Mouse (Mus musculus): ENCODE data around the gene Crb1.
"Not testable (repeated sequence)": the region's sequence is repeated elsewhere in the genome, so short reads cannot be mapped to it uniquely, and the experiment has no call there.

Crb1 gene

DNA sequence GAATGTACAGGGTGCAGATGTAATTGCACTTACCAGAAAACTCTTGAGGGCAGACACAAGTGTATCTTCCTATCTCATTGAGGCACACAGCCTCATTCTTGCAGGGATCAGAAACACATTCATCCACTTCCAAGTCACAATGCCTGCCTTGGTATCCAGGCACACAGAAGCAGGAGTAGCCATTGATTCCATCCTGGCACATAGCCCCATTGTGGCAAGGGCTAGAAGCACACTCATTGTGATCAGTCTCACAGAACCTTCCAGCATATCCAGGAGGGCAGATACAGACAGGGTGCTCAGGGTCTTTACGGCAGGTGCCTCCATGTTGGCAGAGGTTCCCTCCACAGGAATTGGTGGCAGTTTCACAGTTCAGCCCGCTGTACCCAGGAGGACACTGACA lies 39.9 kb downstream of the Crb1 start:
- no peak for DNase-seq (ENCODE audit: low read depth, low spot score)

DNA sequence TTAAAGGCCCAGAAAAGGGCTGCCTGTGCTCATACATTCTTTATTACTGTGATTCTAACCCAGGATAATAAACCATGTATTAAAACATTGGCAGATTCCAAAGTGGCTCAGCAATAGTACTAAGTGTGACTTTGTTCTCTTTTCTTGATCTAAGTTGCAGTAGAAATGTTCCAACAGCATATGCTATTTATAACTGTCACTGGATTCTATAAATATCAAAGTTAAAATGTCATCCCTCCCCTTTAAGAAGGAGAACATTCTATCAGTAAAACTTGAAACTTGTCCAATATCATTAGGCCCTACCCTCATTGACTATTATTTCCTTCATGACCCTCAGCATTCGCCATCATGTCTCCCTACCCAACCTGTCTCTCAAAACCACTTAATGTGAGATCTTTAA lies 48.1 kb downstream of the Crb1 start:
- no peak for DNase-seq (ENCODE audit: low read depth, low spot score)

DNA sequence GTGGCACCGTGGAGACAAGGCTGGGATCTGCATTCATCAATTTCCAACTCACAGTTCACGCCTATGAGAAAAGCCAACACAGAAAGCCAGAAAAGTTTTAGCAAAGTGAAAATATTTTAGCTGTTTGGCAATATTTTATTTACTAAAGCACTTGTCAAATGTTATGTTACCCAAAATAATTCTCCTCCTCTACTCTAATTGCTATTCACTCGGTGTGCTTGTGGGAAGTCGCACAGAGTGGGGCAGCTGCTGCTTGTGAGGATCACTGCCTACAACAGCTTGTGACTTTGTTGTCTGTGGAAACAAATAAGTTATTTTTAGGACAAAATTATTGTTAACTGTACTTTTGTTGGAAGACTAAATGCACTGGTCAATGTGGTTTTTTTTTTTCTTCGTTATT lies 48.6 kb downstream of the Crb1 start:
- DNase-seq (ENCODE audit: low read depth, low spot score), result no peak

DNA sequence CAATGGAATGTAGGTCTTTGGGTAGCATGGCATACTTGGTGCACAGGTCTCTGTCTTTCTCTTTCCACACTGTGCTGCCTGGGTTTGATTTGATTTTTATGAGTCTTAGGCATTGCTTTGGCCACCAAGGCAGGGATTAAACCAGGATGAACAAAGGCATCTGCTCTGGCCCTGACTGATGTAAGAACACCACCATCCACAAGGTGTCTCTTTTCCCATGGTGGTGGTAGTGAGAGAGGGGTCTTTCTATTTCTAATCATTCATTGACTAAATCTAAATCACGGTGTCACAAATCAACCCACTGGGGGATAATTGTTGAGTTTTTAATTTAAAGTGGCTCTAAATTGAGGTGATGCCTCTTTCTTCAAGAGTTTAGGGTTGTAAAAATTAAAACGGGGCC lies 51.5 kb downstream of the Crb1 start:
- no peak for DNase-seq (ENCODE audit: low read depth, low spot score)

DNA sequence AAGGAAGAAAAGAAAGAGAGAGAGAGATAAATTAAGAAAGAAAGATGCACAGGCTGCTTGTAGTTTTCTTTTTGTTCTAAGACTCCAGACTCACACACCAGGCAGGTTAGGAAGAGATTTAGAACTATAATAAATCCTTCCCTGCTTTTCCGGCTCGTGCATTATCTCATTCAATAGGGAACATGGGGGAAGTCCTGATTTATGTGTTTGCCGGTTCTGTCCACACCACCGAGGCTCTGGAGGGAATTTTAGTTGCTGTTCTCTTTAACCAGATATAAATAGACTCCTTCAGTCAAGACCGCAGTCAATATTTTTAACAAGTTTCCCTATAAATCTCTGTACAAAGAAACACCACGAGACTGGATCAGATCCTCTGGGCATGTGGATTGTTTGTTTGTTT lies 57.1 kb downstream of the Crb1 start:
- DNase-seq (ENCODE audit: low read depth, low spot score), result peak; percentile 52

DNA sequence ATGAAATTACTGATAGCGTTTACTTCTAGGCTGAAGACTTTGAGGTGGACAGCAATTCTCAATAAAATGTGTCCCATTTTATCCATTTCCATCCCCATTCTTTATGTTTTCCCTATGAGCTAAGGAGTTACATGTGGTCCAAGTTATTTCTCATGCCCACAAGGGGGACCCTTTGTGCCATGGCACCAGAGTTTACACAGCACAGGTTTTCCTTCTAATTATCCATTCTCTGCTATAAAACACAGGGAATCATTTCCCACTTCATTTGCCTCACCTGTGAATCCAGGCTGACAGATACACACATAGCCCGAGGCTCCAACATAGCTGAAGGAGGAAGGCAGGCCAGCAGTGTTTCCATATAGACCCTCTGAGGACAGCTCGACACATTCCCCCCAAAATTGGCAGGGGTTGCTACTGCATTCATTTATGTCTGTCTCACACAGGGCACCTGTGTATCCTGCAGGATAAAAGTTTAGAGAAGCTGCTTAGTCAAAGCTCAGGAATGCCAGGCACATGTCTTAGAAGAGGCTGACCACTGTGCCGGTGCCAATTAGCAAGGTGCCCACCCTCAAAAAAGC lies 62.5 kb downstream of the Crb1 start:
- no peak for DNase-seq (ENCODE audit: low read depth, low spot score)

DNA sequence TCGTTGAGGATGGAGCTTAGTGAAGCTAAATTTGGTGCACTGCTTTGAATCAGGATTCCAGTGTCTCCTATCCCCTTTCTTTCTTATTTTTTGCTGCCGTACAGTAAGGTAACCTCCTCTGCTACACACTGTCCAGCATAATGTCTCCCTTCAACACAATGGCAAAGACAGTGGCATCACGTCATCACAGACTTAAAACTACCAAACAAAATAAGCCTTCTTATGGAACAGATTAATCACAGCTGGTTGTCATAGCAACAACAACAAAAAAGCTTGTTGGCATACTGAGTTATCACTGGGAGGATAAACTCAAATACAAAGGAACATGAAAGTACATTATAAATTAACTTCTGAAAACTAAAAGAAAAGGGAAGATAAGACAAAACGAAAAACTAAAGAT lies 68.0 kb downstream of the Crb1 start:
- DNase-seq (ENCODE audit: low read depth, low spot score), result no peak

DNA sequence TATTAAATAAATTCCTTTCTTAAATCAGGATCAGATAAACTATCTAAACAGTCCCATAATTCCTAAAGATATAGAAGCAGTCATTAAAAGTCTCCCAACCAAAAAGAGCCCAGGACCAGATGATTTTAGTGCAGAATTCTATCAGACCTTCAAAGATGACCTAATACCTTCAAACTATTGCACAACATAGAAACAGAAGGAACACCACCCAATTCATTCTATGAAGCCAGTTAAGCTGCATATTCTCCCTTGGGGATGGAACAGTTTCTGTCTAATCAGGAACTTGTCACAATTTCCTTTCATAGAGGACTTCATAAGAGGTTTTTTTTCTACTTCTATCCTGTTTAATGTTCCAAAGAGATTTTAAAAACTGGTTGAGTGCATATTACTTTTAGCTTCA lies 74.4 kb downstream of the Crb1 start:
- DNase-seq (ENCODE audit: low read depth, low spot score), result not testable (repeated sequence)

DNA sequence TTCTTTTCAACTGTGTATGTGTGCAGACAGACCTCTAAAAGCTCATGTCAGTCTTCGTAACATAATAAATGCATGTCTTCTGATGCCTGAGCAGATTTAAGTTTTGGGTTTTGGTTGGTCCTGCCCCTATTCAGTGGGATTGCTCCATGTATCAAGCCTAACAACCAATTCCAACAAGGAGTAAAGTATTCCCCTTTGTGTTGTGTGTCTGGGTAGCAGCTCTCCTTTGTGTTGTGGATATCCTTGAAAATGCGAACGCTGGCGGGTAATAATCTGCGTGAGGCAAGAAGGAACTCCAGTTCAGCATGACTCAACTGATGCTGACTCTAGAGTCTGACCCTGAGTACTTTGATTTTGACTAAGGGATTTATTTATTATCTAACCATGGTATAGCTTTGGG lies 75.1 kb downstream of the Crb1 start:
- peak; percentile 6 for DNase-seq (ENCODE audit: low read depth, low spot score)

DNA sequence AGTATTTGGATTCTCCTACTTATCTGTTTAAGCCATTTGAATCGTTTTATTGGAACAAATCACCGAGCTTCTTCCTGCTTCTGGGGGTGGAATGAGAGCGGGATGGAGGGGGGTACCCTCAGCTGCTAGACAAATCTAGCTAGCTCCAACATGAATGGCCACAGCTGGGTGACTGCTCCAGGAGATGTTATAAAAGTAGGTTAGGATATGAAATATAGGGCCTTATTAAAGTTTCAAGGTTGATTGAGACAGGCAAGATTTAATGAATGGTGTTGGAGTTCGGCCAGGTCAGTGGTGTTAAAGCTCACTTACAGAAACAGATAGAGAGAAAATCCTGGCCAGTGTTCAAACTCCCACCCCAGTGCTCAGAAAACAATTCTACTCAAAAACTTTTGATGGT lies 84.9 kb downstream of the Crb1 start:
- DNase-seq (ENCODE audit: low read depth, low spot score), result no peak

DNA sequence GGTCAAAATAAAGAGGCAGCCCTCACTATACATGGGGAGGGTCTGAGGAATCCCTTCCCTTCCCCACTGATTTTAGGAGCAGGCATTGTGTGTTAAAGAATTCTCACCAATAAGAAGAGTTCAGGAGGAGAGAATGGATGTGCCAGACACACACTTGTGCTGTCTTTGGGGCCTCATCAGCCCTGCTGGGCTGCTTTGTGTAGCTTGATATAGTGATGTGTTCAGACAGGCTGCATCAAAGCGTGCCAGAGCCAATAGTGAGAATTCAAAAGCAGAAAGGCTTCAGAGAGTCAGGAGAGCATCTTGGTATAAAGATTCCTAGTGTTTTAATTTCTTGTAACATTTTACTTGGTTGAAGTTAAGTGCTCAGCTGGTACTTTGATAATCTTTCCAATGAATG lies 85.3 kb downstream of the Crb1 start:
- peak; percentile 39 for DNase-seq (ENCODE audit: low read depth, low spot score)

DNA sequence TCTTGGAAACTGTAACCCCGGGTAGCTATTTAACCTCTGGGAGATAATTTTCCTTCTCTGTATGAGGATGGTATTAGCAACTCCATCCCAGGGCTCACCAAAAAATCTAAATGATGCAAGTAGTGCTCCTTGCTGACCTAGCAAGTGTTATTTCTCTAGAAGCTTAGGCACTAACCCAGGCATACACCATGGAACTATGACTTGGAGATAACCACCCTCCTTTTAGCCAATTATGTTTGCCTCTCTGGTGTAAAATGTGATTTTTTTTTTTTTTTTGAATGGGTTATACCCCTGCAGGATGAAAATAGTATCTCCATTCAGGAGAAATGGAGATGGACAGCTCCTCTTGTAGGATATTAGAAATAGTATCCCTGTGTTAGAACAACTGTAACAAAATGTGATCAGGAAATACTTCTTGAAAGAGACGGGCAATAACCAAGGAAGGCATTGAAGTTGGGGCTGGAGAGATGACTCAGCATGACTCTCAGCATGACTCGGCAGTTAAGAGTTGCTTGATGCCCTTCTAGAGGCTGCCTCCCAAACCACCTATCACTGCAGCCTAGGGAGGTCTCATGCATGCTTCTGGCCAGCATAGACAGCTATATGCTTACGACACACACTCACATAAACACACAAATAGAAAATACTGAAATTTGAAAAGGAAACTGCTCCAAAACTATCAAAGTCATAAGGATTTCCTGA lies 100.1 kb downstream of the Crb1 start:
- DNase-seq (ENCODE audit: low read depth, low spot score), result no peak

DNA sequence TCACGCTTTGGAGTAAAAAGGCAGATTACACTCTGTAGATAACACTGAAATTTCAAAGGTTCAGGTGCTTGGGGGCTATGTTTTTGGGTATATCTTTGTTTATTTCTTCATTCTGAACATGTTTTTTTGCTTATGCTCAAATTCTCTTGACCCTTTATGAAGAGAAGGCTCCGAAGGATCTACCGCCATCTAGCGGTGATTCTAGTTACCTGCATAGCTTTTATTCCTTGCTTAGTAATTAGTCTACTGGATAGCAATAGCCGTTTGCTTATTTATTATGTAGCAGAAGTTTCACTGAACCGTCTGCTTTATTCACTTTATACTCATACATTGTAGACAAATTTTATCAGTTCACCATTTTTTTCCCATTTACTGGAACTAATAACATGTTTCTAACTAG lies 109.1 kb downstream of the Crb1 start:
- peak; percentile 82 for DNase-seq (ENCODE audit: low read depth, low spot score)

DNA sequence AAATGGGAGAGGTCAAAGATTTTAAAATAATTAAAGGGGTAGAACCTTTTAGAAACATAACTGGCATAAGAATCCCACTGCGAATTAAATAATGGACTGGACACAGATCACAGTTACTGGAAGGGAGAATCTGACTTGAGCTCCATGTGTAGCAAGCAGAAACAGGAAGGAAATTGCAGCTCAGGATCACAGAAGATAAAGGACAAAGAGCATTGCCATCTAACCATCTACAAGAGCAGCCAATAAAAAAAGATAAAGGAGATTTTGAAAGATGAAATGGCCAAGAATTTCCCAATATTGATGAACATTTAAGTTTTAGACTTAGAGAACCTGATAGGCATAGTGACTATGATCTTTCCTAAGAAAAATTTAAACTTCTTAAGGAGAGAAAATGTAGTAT lies 112.7 kb downstream of the Crb1 start:
- no peak for DNase-seq (ENCODE audit: low read depth, low spot score)

DNA sequence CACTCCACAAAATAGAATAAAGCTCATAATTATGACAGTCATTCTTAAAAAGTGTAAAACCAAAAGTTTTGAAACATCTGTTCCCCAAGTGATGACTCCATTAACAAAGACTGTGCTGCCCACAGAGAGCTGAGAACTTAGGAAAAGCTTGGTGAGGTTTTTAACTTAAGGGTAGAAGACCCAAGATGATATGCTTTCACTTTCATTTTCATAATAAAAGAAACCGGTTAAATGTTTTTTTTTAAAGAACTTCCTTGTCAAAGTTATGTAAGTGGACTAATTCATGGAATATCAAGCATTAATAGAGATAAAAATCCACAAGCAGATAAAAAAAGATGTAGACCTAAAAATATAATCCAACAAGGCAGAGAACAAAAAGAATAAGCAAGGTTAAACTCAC lies 113.7 kb downstream of the Crb1 start:
- DNase-seq (ENCODE audit: low read depth, low spot score), result no peak

DNA sequence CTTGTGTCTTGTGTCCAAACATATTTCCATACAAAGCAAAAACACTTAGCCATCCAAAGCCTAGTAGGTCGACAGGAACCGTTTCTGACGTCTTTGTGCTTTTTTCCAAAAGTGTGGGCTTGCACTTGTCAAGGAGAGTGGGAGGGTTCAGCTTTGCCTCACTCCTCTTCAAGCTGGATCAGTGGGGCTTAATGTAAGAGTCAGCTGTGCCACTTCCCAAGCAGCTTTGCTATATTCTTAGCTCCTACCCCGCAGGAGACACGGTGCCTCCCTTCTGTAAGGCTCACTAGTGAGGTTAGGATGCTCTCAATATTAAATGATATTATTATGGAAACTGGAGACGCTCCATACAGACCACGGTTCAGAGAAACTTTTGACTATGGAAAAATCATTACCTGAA lies 121.3 kb downstream of the Crb1 start:
- no peak for DNase-seq (ENCODE audit: low read depth, low spot score)

DNA sequence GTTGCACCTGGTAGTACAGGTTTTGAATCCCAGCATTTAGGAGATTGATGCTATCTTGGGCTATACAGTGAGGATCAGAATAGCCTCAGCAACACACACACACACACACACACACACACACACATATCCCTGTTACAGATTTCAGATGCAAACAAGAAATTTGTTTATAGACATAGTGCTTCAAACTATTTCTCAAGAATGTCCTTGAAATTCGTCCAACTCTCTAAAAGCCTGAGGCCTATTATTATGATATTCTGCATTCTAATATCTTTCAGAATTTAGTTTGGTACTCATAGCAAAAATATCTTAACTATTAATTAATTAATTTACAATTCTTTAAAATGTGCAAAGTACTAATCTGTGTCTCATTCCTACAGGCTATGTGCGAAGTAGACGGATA lies 124.9 kb downstream of the Crb1 start:
- no peak for DNase-seq (ENCODE audit: low read depth, low spot score)

DNA sequence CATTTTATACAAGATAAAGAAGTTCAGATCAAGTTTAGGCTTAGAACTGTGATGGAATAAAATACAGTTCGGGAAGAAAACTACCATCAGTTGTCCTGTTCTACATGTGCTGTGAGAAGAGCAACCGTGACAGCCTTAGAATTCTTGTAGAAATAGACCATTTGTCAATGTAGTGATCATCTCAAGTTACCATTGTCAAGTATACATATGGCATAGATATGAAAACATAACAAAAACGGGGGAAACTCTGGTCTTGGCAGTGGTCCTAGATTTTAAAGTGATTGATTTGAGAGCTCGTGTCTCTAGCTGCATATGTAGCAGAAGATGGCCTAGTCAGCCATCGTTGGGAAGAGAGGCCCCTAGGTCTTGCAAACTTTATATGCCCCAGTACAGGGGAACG lies 127.7 kb downstream of the Crb1 start:
- no peak for DNase-seq (ENCODE audit: low read depth, low spot score)

DNA sequence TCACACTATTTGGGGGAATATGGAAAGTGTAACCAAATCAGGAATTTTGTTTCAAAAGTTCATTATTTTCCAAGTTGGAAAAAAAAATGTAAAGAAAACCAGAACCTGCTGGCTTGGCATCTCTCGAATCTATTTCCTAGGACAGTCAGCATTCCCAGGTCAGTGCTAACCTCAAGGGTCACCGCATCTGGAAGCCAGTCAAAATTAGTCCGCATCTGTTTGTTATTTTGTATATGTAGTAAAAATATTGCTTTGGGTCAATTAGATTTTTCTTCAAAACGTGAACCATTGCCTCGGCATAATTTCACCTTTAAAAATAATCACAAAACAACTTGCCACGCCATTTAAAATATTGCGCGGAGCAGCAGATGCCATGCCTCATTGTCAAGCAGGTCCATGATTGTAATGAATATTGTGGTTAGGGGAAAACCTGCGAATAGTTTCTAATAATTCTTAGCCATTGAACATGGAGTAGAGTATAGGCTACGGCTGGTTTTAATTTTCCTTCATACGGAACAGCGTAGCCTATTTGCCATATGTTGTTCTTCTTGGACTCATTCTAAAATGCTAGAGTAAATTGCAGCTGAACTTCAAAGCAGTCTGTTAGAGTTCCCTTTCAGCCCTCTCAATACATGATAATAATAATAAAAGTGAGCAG lies 130.0 kb downstream of the Crb1 start:
- DNase-seq (ENCODE audit: low read depth, low spot score), result no peak

DNA sequence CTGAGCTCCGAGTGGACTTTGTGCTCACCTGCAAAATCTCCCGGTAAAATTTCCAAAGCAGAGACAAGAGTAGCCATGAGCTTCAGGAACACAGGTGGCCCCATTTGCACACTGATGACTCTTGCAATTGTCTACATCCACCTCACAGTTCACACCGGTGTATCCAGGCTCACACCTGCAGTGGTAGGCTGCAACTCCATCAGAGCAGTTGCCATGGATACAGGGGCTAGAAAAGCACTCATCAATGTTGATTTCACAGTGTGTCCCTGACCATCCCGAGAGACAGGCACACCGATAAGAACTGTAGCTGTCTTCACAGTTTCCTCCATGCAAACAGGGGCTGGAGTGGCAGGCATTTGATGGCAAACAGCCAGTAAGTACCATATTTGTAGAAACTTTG lies 140.1 kb downstream of the Crb1 start:
- DNase-seq (ENCODE audit: low read depth, low spot score), result no peak

DNA sequence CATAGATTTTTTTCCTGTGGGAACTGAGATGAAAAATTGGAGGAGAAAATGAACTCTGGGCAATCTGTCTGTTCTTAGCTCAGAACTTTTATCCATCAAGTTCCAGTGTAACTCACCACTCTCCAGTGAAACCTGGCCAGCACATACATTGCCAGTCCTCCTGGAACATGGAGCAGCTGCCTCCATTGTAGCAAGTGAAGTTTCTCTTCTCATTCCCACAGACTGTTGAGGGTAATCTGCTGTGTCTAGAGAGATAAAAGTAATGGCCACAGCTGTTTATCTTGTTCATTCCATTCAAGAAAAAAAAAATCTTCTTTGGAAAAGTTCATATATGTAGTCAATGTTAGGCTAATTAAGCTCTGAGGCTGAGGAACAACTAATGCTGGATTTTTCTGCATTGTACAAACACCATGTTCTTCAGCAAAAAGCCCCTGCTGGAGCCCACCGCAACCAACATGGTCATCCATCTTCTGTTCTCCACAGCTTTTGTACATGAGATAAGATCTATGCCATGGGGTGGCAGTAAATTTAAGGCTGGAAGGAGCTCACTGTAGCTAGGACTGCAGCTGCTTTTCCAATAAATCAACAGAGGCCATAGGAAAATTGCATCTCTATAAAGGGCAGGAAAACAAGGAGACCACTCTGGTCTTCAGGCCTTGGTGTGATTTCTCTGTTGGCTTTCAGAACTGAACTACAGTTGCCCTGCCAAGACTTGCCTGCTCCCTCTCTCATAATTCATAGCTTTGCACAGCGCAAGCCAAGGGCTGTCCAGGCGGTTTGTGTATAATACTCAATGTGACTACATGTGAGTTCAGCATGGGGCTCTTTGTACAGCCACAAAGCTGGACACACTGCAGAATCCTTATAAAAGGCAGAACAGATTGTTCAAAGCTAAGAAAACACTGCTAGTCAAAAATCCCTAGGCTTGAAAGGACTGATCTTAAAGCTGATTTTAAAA lies 142.0 kb downstream of the Crb1 start:
- DNase-seq (ENCODE audit: low read depth, low spot score), result peak; percentile 52

DNA sequence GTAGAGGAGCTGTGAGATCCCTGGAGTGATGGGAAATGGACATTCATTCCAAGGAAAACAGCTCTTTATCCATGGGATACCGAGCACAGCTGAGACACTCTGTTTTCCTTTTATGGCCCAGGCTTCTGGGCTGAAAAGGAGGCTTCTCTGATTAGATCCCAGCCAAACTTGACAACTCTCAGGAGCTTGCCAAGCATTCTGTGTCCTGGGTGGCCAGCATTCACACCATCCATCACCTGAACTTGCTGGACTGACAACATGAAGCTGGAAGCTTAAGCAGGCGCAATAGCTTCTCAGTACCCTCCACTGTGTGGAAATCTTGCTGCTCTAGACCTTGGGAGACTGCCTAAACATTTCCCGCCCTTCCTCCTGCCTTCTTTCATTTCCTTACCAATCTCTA lies 144.3 kb downstream of the Crb1 start:
- no peak for DNase-seq (ENCODE audit: low read depth, low spot score)
